Mouse (Mus musculus): ENCODE data around the gene Wrap53. TPM values are rescaled to one million over a fixed set of nuclear protein-coding genes. Genes with fewer than 3 reads are reported as not detected.

Wrap53 gene
- total and polyA plus RNA-seq, 3 experiments: 18.5 to 24.5 TPM; not detected in 1

GRCm38 (mm10) chr11:69559183-69559582 lies 20.9 kb downstream of the Wrap53 start:
- no peak for DNase-seq (ENCODE audit: low read depth, low spot score)
- Histone ChIP-seq H3K4me1 (ENCODE audit: control insufficient read depth in 1 of 2, insufficient read depth in 2 of 2, low read length in 2 of 2) (no peaks in the 10 kb centered on the region), H3K36me3 (ENCODE audit: control insufficient read depth in 1 of 2, insufficient read depth in 2 of 2, low read length in 2 of 2) (peaks cover 0 to 4% of the 10 kb centered on the region in 2 experiments; a peak in 2 of 4 replicates), H3K4me3 (ENCODE audit: control insufficient read depth in 1 of 2, insufficient read depth in 1 of 2, low read depth in 2 of 2, low read length in 2 of 2) (no peak overlapping the region), H3K79me2 (ENCODE audit: control insufficient read depth, insufficient read depth, low read length, poor library complexity) (no peaks in the 10 kb centered on the region), H3K9ac (ENCODE audit: control insufficient read depth, low read depth, low read length, poor library complexity, severe bottlenecking) (no peak overlapping the region), H3K27ac (ENCODE audit: control insufficient read depth, low read depth, low read length) (no peak overlapping the region), H3K27me3 (ENCODE audit: control insufficient read depth in 1 of 2, insufficient read depth in 2 of 2, low read length in 2 of 2) (no peaks in the 10 kb centered on the region), H3K9me3 (replicated peaks; ENCODE audit: insufficient read depth, low read length) (no peaks in the 10 kb centered on the region)
- no peak for TF ChIP-seq TBP (IDR thresholded peaks at IDR 0.05; ENCODE audit: low read depth, low read length)
- TF ChIP-seq BHLHE40 (IDR thresholded peaks at IDR 0.05; ENCODE audit: borderline replicate concordance, low read depth, low read length): no peak
- no peak for TF ChIP-seq KAT2A (conservative IDR thresholded peaks at IDR 0.05; ENCODE audit: low read depth, low read length)
- no peak for TF ChIP-seq MAZ (IDR thresholded peaks at IDR 0.05; ENCODE audit: low read depth, low read length)
- no peak for TF ChIP-seq EP300 (IDR thresholded peaks at IDR 0.05; ENCODE audit: low read depth in 1 of 2, low read length in 2 of 2)
- no peak for TF ChIP-seq ELF1 (IDR thresholded peaks at IDR 0.05; ENCODE audit: low read depth, low read length)
- no peak for TF ChIP-seq UBTF (IDR thresholded peaks at IDR 0.05; ENCODE audit: borderline replicate concordance, insufficient read depth, low read depth, low read length)
- no peak for TF ChIP-seq HCFC1 (IDR thresholded peaks at IDR 0.05; ENCODE audit: low read depth, low read length)
- TF ChIP-seq MYC (IDR thresholded peaks at IDR 0.05; ENCODE audit: low read depth, low read length): no peak
- no peak for TF ChIP-seq NELFE (IDR thresholded peaks at IDR 0.05; ENCODE audit: low read depth, low read length)
- TF ChIP-seq GATA1 (IDR thresholded peaks at IDR 0.05; ENCODE audit: low read depth, low read length): no peak
- TF ChIP-seq RAD21 (IDR thresholded peaks at IDR 0.05; ENCODE audit: low read depth, low read length): no peak
- TF ChIP-seq CTCF (IDR thresholded peaks at IDR 0.05 in 2 of 3, conservative IDR thresholded peaks at IDR 0.05 in 1 of 3; ENCODE audit: control insufficient read depth in 1 of 3, insufficient read depth in 1 of 3, low read depth in 2 of 3, low read length in 3 of 3, poor library complexity in 1 of 3, severe bottlenecking in 1 of 3): no peak
- no peak for TF ChIP-seq MEF2A (IDR thresholded peaks at IDR 0.05; ENCODE audit: extremely low read depth, insufficient replicate concordance, low read depth, low read length, poor library complexity, severe bottlenecking)
- TF ChIP-seq TCF12 (IDR thresholded peaks at IDR 0.05; ENCODE audit: low read depth, low read length): no peak
- TF ChIP-seq E2F4 (IDR thresholded peaks at IDR 0.05; ENCODE audit: borderline replicate concordance, low read depth, low read length): no peak

- Histone ChIP-seq H3K27ac (ENCODE audit: control insufficient read depth, low read depth, low read length) (no peak overlapping the region), H3K36me3 (ENCODE audit: control insufficient read depth in 1 of 2, insufficient read depth in 2 of 2, low read length in 2 of 2) (peaks cover 0 to 4% of the 10 kb centered on the region in 2 experiments; a peak in 2 of 4 replicates), H3K79me2 (ENCODE audit: control insufficient read depth, insufficient read depth, low read length, poor library complexity) (no peaks in the 10 kb centered on the region), H3K9ac (ENCODE audit: control insufficient read depth, low read depth, low read length, poor library complexity, severe bottlenecking) (no peak overlapping the region), H3K27me3 (ENCODE audit: control insufficient read depth in 1 of 2, insufficient read depth in 2 of 2, low read length in 2 of 2) (no peaks in the 10 kb centered on the region), H3K4me1 (ENCODE audit: control insufficient read depth in 1 of 2, insufficient read depth in 2 of 2, low read length in 2 of 2) (no peaks in the 10 kb centered on the region), H3K4me3 (ENCODE audit: control insufficient read depth in 1 of 2, insufficient read depth in 1 of 2, low read depth in 2 of 2, low read length in 2 of 2) (no peak overlapping the region), H3K9me3 (replicated peaks; ENCODE audit: insufficient read depth, low read length) (no peaks in the 10 kb centered on the region)
- TF ChIP-seq CHD2 (IDR thresholded peaks at IDR 0.05; ENCODE audit: low read length) (no peak), NRF1 (IDR thresholded peaks at IDR 0.05; ENCODE audit: insufficient read depth, low read depth, low read length, poor library complexity, severe bottlenecking) (no peak)
- DNase-seq (ENCODE audit: low read depth, low spot score): no peak
Measured at GRCm38 (mm10) chr11:69558756-69559155, 21.3 kb downstream of the Wrap53 start.

Data from MEL (cell line).